Mouse (Mus musculus) midbrain, embryonic 12.5 days (tissue): ENCODE results near the gene Ilk. TPM values are rescaled to one million over a fixed set of nuclear protein-coding genes. Genes with fewer than 3 reads are reported as not detected.
A peak's percentile ranks its signal among the peaks of the same experiment; 100 is the strongest.

ENCODE experiments used
- ATAC-seq: fragments of 200-750 bp; cut with Nextera tagmentation; 2 replicates; pipeline ENCODE4 v1.8.0; 2017; ENCODE audit warnings: low read depth, moderate TSS enrichment, moderate library complexity; ENCODE audit not compliant: low FRiP score
- H3K27ac ChIP-seq: fragments of 300-500 bp; sonication (generic); replicated peaks from 2 replicates; pipeline ENCODE4 v1.5.1; 2016; ENCODE audit warnings: mild to moderate bottlenecking
- H3K27me3 ChIP-seq: fragments of 300-500 bp; sonication (generic); 2 replicates; pipeline ENCODE4 v1.6.1; 2016; ENCODE audit warnings: mild to moderate bottlenecking
- H3K36me3 ChIP-seq: fragments of 300-500 bp; sonication (generic); 2 replicates; pipeline ENCODE4 v1.6.1; 2016
- H3K4me1 ChIP-seq: fragments of 300-500 bp; sonication (generic); 2 replicates; pipeline ENCODE4 v1.6.1; 2016
- H3K4me2 ChIP-seq: fragments of 300-500 bp; sonication (generic); replicated peaks from 2 replicates; pipeline ENCODE4 v1.6.1; 2016; ENCODE audit warnings: mild to moderate bottlenecking, moderate library complexity
- H3K4me3 ChIP-seq: fragments of 300-500 bp; sonication (generic); 2 replicates; pipeline ENCODE4 v1.5.1; 2016; ENCODE audit warnings: mild to moderate bottlenecking
- H3K9ac ChIP-seq: fragments of 300-500 bp; sonication (generic); replicated peaks from 2 replicates; pipeline ENCODE4 v1.6.1; 2016; ENCODE audit warnings: mild to moderate bottlenecking, moderate library complexity
- H3K9me3 ChIP-seq: fragments of 300-500 bp; sonication (generic); 2 replicates; pipeline ENCODE4 v1.6.1; 2016; ENCODE audit warnings: mild to moderate bottlenecking
- WGBS: fragments of 180-500 bp; shearing (Covaris S2); methylation state at CpG from one replicate; pipeline ENCODE4 v1.1.7; 2016; 5-methylcytosine and 5-hydroxymethylcytosine counted together
- polyA plus RNA-seq: library from polyadenylated mRNA; unstranded; fragments of >200 nt; fragmentation: Nextera tagmentation; extraction: Ambion mirVana; gene quantifications from 2 replicates; pipeline ENCODE4 v1.2.1, GENCODE M21; 2016

Gene Ilk
- polyA plus RNA-seq, 1 experiment from 2014 or later, result 212 TPM

GRCm38 (mm10) chr7:105774661-105775060 is 38.3 kb downstream of the Ilk start:
- Histone ChIP-seq H3K27ac (no peak overlapping the region), H3K36me3 (peaks cover 61% of the 10 kb centered on the region), H3K9me3 (no peaks in the 10 kb centered on the region), H3K4me1 (peaks cover 43% of the 10 kb centered on the region), H3K9ac (no peak overlapping the region), H3K4me2 (no peak overlapping the region), H3K27me3 (no peaks in the 10 kb centered on the region), H3K4me3 (no peak overlapping the region)
- ATAC-seq, result peak; percentile 39
- 43% methylated on average over 8 of the region's 8 CpGs for WGBS

- H3K27me3 ChIP-seq, result no peaks in the 10 kb centered on the region
- no peak for ATAC-seq
- no peak overlapping the region for H3K4me2 ChIP-seq
- H3K9ac ChIP-seq, result no peak overlapping the region
- peaks cover 60% of the 10 kb centered on the region for H3K36me3 ChIP-seq
- H3K9me3 ChIP-seq, result no peaks in the 10 kb centered on the region
- no peak overlapping the region for H3K4me3 ChIP-seq
- no peak overlapping the region for H3K27ac ChIP-seq
- 86% methylated on average over 2 of the region's 2 CpGs for WGBS
- H3K4me1 ChIP-seq, result peaks cover 43% of the 10 kb centered on the region
These were observed 39.6 kb downstream of the Ilk start for GRCm38 (mm10) chr7:105776026-105776425.

GRCm38 (mm10) chr7:105777316-105777715 is 40.9 kb downstream of the Ilk start:
- no peak overlapping the region for H3K27ac ChIP-seq
- no peaks in the 10 kb centered on the region for H3K27me3 ChIP-seq
- no peak overlapping the region for H3K4me3 ChIP-seq
- no peaks in the 10 kb centered on the region for H3K9me3 ChIP-seq
- H3K36me3 ChIP-seq, result peaks cover 60% of the 10 kb centered on the region
- ATAC-seq, result no peak
- H3K4me1 ChIP-seq, result peaks cover 37% of the 10 kb centered on the region
- no peak overlapping the region for H3K4me2 ChIP-seq
- no peak overlapping the region for H3K9ac ChIP-seq
- WGBS, result 95% methylated on average over 1 of the region's 1 CpGs

- Histone ChIP-seq H3K9me3 (no peaks in the 10 kb centered on the region), H3K4me1 (peaks cover 41% of the 10 kb centered on the region), H3K4me2 (peak overlapping the region; percentile 6; the same call in 1 of the 2 replicates), H3K9ac (peak overlapping the region; percentile 29), H3K27me3 (no peaks in the 10 kb centered on the region), H3K27ac (peak overlapping the region; percentile 11; the same call in 1 of the 2 replicates), H3K36me3 (peaks cover 59% of the 10 kb centered on the region), H3K4me3 (no peak overlapping the region)
- 61% methylated on average over 13 of the region's 13 CpGs for WGBS
- ATAC-seq, result peak; percentile 20; the same call in 1 of the 2 replicates
These were observed 41.6 kb downstream of the Ilk start for GRCm38 (mm10) chr7:105777797-105778552.

- Histone ChIP-seq H3K4me2 (peak overlapping the region; percentile 1; the same call in 1 of the 2 replicates), H3K4me3 (no peak overlapping the region), H3K27ac (peak overlapping the region; percentile 11; the same call in 1 of the 2 replicates)
These were observed 42.3 kb downstream of the Ilk start for GRCm38 (mm10) chr7:105778553-105779265.

GRCm38 (mm10) chr7:105783861-105784260 is 47.5 kb downstream of the Ilk start:
- Histone ChIP-seq H3K36me3 (peaks cover 49% of the 10 kb centered on the region), H3K9ac (0 out of 2 replicates have a peak overlapping the region, but pooled peaks have one; percentile 1), H3K4me3 (0 out of 2 replicates have a peak overlapping the region, but pooled peaks have one; percentile 12), H3K27ac (no peak overlapping the region), H3K4me1 (peaks cover 51% of the 10 kb centered on the region), H3K9me3 (no peaks in the 10 kb centered on the region), H3K27me3 (no peaks in the 10 kb centered on the region), H3K4me2 (peak overlapping the region; percentile 80; the same call in 1 of the 2 replicates)
- 45% methylated on average over 4 of the region's 4 CpGs for WGBS
- no peak for ATAC-seq

More at GRCm38 (mm10) chr7:105778553-105779265, 42.3 kb downstream of the Ilk start:
- ATAC-seq, result peak; percentile 62
- Histone ChIP-seq H3K9me3 (no peaks in the 10 kb centered on the region), H3K36me3 (peaks cover 63% of the 10 kb centered on the region), H3K9ac (peak overlapping the region; percentile 29; the same call in 1 of the 2 replicates), H3K4me1 (peaks cover 48% of the 10 kb centered on the region), H3K27me3 (no peaks in the 10 kb centered on the region)
- 53% methylated on average over 4 of the region's 4 CpGs for WGBS

GRCm38 (mm10) chr7:105784556-105784955 is 48.2 kb downstream of the Ilk start:
- ATAC-seq, result no peak
- Histone ChIP-seq H3K27ac (peak overlapping the region; percentile 1; the same call in 1 of the 2 replicates), H3K4me1 (peaks cover 45% of the 10 kb centered on the region), H3K9ac (peak overlapping the region; percentile 11; the same call in 1 of the 2 replicates), H3K27me3 (no peaks in the 10 kb centered on the region), H3K4me3 (peak overlapping the region; percentile 12), H3K36me3 (peaks cover 43% of the 10 kb centered on the region), H3K4me2 (peak overlapping the region; percentile 80), H3K9me3 (no peaks in the 10 kb centered on the region)
- WGBS, result 23% methylated on average over 4 of the region's 4 CpGs

- Histone ChIP-seq H3K36me3 (peaks cover 23% of the 10 kb centered on the region), H3K4me2 (peak overlapping the region; percentile 80), H3K9me3 (no peaks in the 10 kb centered on the region), H3K27ac (peak overlapping the region; percentile 96), H3K27me3 (no peaks in the 10 kb centered on the region), H3K9ac (peak overlapping the region; percentile 100), H3K4me3 (peak overlapping the region; percentile 96), H3K4me1 (peaks cover 45% of the 10 kb centered on the region)
- ATAC-seq, result peak; percentile 73
- WGBS, result 7% methylated on average over 19 of the region's 20 CpGs
These were observed 50.3 kb downstream of the Ilk start for GRCm38 (mm10) chr7:105786506-105787284.

- ATAC-seq, result peak; percentile 84
- H3K36me3 ChIP-seq, result peaks cover 16% of the 10 kb centered on the region
- H3K27ac ChIP-seq, result peak within 1 kb of the TSS; percentile 96
- H3K9me3 ChIP-seq, result no peaks in the 10 kb centered on the region
- peak within 1 kb of the TSS; percentile 80 for H3K4me2 ChIP-seq
- peaks cover 45% of the 10 kb centered on the region for H3K4me1 ChIP-seq
- peak within 1 kb of the TSS; percentile 100 for H3K9ac ChIP-seq
- H3K4me3 ChIP-seq, result peak within 1 kb of the TSS; percentile 96
- 1% methylated on average over 53 of the region's 97 CpGs for WGBS
- no peaks in the 10 kb centered on the region for H3K27me3 ChIP-seq
These were observed 51.1 kb downstream of the Ilk start, which contains the start of gene Dchs1 for GRCm38 (mm10) chr7:105787285-105788140. Dchs1 (minus strand) TSS chr7:105787654.

- Histone ChIP-seq H3K36me3 (no peaks in the 10 kb centered on the region), H3K4me3 (no peak overlapping the region), H3K4me2 (no peak overlapping the region), H3K4me1 (peaks cover 11% of the 10 kb centered on the region), H3K9me3 (no peaks in the 10 kb centered on the region), H3K9ac (no peak overlapping the region), H3K27ac (no peak overlapping the region), H3K27me3 (no peaks in the 10 kb centered on the region)
- no peak for ATAC-seq
- WGBS, result 95% methylated on average over 1 of the region's 1 CpGs
These were observed 54.8 kb downstream of the Ilk start for GRCm38 (mm10) chr7:105791147-105791546.
